Mouse (Mus musculus) brain, embryonic 14.5 days (tissue): ENCODE measurements at regions not wholly inside any gene's neighbourhood (a gene's known extent, or its start where the extent isn't known, plus 50 kb on each side); places are given as distances from the start of the nearest gene placed in this dataset.

Experiments used
- CTCF ChIP-seq: fragments of 200-500 bp; IDR thresholded peaks from 2 replicates; pipeline ENCODE4 v1.5.1; 2012; ENCODE audit warnings: inconsistent platforms, mild to moderate bottlenecking, moderate library complexity, borderline replicate concordance; ENCODE audit not compliant: insufficient read depth, insufficient read length; ENCODE audit errors: extremely low read depth
- POLR2A ChIP-seq: fragments of 200-500 bp; IDR thresholded peaks from 2 replicates; pipeline ENCODE4 v1.6.1; 2012; ENCODE audit warnings: mild to moderate bottlenecking, inconsistent platforms, borderline replicate concordance; ENCODE audit not compliant: poor library complexity, insufficient read depth, insufficient read length, severe bottlenecking; ENCODE audit errors: extremely low read depth

GRCm38 (mm10) chr16:67698619-67699018 is 77.9 kb upstream of the Cadm2 start:
- TF ChIP-seq POLR2A (no peak), CTCF (no peak)
